Mouse (Mus musculus): ENCODE results near the gene Adgrb3.
"Not testable (repeated sequence)": the region's sequence is repeated elsewhere in the genome, so short reads cannot be mapped to it uniquely, and the experiment has no call there.

Gene Adgrb3

GRCm38 (mm10) chr1:25729844-25730243 lies 99.7 kb downstream of the Adgrb3 start:
- DNase-seq = no peak

GRCm38 (mm10) chr1:25711474-25711873 lies 118.0 kb downstream of the Adgrb3 start:
- DNase-seq = no peak

- no peak for DNase-seq
Observed at GRCm38 (mm10) chr1:25706299-25706698, 123.2 kb downstream of the Adgrb3 start.

- DNase-seq = no peak
Observed at GRCm38 (mm10) chr1:25698702-25699250, 130.7 kb downstream of the Adgrb3 start.

GRCm38 (mm10) chr1:25697179-25697578 lies 132.3 kb downstream of the Adgrb3 start:
- no peak for DNase-seq

GRCm38 (mm10) chr1:25696771-25697170 lies 132.7 kb downstream of the Adgrb3 start:
- DNase-seq = no peak

GRCm38 (mm10) chr1:25682118-25682517 lies 147.4 kb downstream of the Adgrb3 start:
- DNase-seq = no peak

GRCm38 (mm10) chr1:25679656-25680055 lies 149.9 kb downstream of the Adgrb3 start:
- DNase-seq = no peak

- DNase-seq = no peak
Observed at GRCm38 (mm10) chr1:25652717-25653116, 176.8 kb downstream of the Adgrb3 start.

GRCm38 (mm10) chr1:25644256-25644655 lies 185.3 kb downstream of the Adgrb3 start:
- no peak for DNase-seq

- DNase-seq = no peak
Observed at GRCm38 (mm10) chr1:25621458-25621857, 208.0 kb downstream of the Adgrb3 start.

- DNase-seq = no peak
Observed at GRCm38 (mm10) chr1:25616954-25617353, 212.6 kb downstream of the Adgrb3 start.

GRCm38 (mm10) chr1:25610776-25611175 lies 218.7 kb downstream of the Adgrb3 start:
- DNase-seq = not testable (repeated sequence)

GRCm38 (mm10) chr1:25598941-25599340 lies 230.6 kb downstream of the Adgrb3 start:
- no peak for DNase-seq

GRCm38 (mm10) chr1:25588568-25589118 lies 240.9 kb downstream of the Adgrb3 start:
- DNase-seq = no peak

- DNase-seq = no peak
Observed at GRCm38 (mm10) chr1:25581698-25582097, 247.8 kb downstream of the Adgrb3 start.

GRCm38 (mm10) chr1:25577836-25578235 lies 251.7 kb downstream of the Adgrb3 start:
- no peak for DNase-seq

- no peak for DNase-seq
Observed at GRCm38 (mm10) chr1:25576598-25576997, 252.9 kb downstream of the Adgrb3 start.

- no peak for DNase-seq
Observed at GRCm38 (mm10) chr1:25568096-25568495, 261.4 kb downstream of the Adgrb3 start.

- DNase-seq = no peak
Observed at GRCm38 (mm10) chr1:25546072-25546471, 283.4 kb downstream of the Adgrb3 start.

- no peak for DNase-seq
Observed at GRCm38 (mm10) chr1:25543915-25544314, 285.6 kb downstream of the Adgrb3 start.

GRCm38 (mm10) chr1:25542891-25543290 lies 286.6 kb downstream of the Adgrb3 start:
- DNase-seq = no peak

GRCm38 (mm10) chr1:25526976-25527375 lies 302.5 kb downstream of the Adgrb3 start:
- DNase-seq = no peak

GRCm38 (mm10) chr1:25510321-25511055 lies 319.0 kb downstream of the Adgrb3 start:
- DNase-seq = peak; percentile 1
